Mouse (Mus musculus) megakaryocyte, embryonic 14.5 days (primary cell): ENCODE measurements at regions not wholly inside any gene's neighbourhood (a gene's known extent, or its start where the extent isn't known, plus 50 kb on each side); places are given as distances from the start of the nearest gene placed in this dataset.

Experiments used
- FLI1 ChIP-seq: IDR thresholded peaks from 2 replicates; pipeline ENCODE4 v1.6.1; 2012; ENCODE audit warnings: low read length, inconsistent platforms, mixed read lengths
- GATA1 ChIP-seq: IDR thresholded peaks from 3 replicates; pipeline ENCODE4 v1.6.1; 2012; ENCODE audit warnings: mixed read lengths, low read length, inconsistent platforms, borderline replicate concordance

- TF ChIP-seq FLI1 (no peak), GATA1 (no peak)
These were observed 191.0 kb downstream of the Sox4 start for GRCm38 (mm10) chr13:28762555-28762954.
